Comparison of ENCODE assay signal across 8 mouse cellular contexts in the genomic region with DNA sequence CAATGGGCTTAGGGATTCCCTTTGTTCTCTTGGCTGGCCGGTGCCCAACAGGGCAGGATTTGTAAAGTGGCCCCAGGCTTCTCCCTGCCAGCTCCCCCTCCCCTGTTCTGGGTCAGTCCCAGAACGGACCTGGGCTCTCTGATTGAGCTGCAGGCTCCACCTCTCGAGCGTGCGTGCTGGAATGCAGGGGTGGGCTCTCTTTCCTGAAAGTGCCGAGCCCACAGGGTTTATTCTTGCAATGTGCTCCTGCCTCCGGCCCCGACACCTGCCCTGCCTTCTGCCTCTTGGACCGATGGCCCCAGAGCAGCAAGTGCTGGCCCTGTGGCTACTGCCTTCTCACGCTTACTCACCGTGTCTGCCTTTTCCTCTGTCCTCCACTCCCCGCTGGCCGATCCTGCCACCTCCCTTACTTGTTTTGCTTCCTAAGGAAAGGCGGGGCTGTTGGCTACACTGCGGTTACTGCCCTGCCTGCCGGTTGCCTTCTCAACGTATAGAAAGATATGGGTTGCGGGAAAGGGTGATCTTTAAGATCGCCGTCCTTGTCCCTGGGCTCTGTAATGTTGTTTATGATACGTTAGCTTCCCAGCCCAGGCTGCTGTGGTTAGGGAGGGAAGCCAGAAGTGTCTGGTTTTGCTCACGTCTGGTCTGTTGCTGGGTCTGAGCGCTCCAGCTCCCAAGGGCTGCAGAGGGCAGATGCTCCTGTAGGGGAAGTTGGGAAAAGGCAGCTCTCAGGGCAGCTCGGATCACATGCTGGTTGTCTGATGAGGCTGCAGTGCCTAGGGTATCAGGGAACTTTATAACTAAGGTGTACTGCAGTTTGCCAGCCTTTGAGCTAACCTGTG.
DNase-seq lines count a peak whose midpoint lies in the region; ATAC-seq and TF ChIP-seq lines count a peak whose summit lies in the region.

No protein-coding gene starts in this region.

- H3K4me1 ChIP-seq in testis, adult 2 months (ENCODE audit: control insufficient read depth, insufficient read depth, low read length), result peaks cover 8% of the 10 kb centered on the region
- H3K4me1 ChIP-seq in kidney, embryonic 15.5 days, result peaks cover 38% of the 10 kb centered on the region
- no peaks in the 10 kb centered on the region for H3K4me1 ChIP-seq in stomach, postnatal 0 days (replicated peaks; ENCODE audit: control insufficient read depth, insufficient read depth)

- H3K4me2 ChIP-seq in kidney, embryonic 15.5 days, result peak overlapping the region; percentile 89
- H3K4me2 ChIP-seq in stomach, postnatal 0 days (replicated peaks; ENCODE audit: low read depth), result peak overlapping the region; percentile 75

- TF ChIP-seq POLR2A in testis, adult 2 months (IDR thresholded peaks at IDR 0.05; ENCODE audit: control insufficient read depth, low read depth, low read length), result no peak

- H3K36me3 ChIP-seq in testis, adult 2 months (ENCODE audit: control insufficient read depth, insufficient read depth, low read length), result no peaks in the 10 kb centered on the region
- no peaks in the 10 kb centered on the region for H3K36me3 ChIP-seq in kidney, embryonic 15.5 days
- no peaks in the 10 kb centered on the region for H3K36me3 ChIP-seq in stomach, postnatal 0 days (ENCODE audit: control insufficient read depth, insufficient read depth, low read length)

- ATAC-seq in granulocyte monocyte progenitor cell, adult 5-6 weeks (replicated peaks; ENCODE audit: poor library complexity, severe bottlenecking), result peak; percentile 52
- peak; percentile 55 for ATAC-seq in kidney, embryonic 15.5 days (replicated peaks; ENCODE audit: low FRiP score)
- ATAC-seq in stomach, postnatal 0 days (ENCODE audit: low FRiP score, low TSS enrichment), result peak; percentile 50

- 1% methylated on average over 24 of the region's 24 CpGs for WGBS in kidney, embryonic 15.5 days
- under 1% methylated on average over 24 of the region's 24 CpGs for WGBS in stomach, postnatal 0 days

- H3K9me3 ChIP-seq in kidney, embryonic 15.5 days (replicated peaks), result no peaks in the 10 kb centered on the region
- H3K9me3 ChIP-seq in stomach, postnatal 0 days (ENCODE audit: control insufficient read depth, low read length), result no peaks in the 10 kb centered on the region

- peak overlapping the region; percentile 38 for H3K4me3 ChIP-seq in testis, adult 2 months (ENCODE audit: control insufficient read depth, low read depth, low read length)
- H3K4me3 ChIP-seq in kidney, embryonic 15.5 days (replicated peaks), result peak overlapping the region; percentile 52
- H3K4me3 ChIP-seq in stomach, postnatal 0 days (ENCODE audit: low read depth, low read length), result peak overlapping the region; percentile 41

- no peak for DNase-seq in testis, postnatal 10 days (ENCODE audit: low spot score)
- DNase-seq in cerebellum, adult 9-11 months, result peak; percentile 63
- DNase-seq in lung, postnatal 4 days, result peak; percentile 33 to 58
- peak; percentile 76 for DNase-seq in stomach, postnatal 0 days (ENCODE audit: low spot score)
- no peak for DNase-seq in left cerebral cortex, adult 11 months (ENCODE audit: low spot score)

- TF ChIP-seq CTCF in testis, adult 2 months (IDR thresholded peaks at IDR 0.05; ENCODE audit: control insufficient read depth, insufficient read depth, insufficient replicate concordance, low read depth, low read length), result no peak
- TF ChIP-seq CTCF in stomach, postnatal 0 days (IDR thresholded peaks at IDR 0.05; ENCODE audit: low read depth), result peak; percentile 32; the same call in 1 of the 2 replicates

- peak overlapping the region; percentile 54 for H3K9ac ChIP-seq in kidney, embryonic 15.5 days
- H3K9ac ChIP-seq in stomach, postnatal 0 days (ENCODE audit: low read length), result peak overlapping the region; percentile 48

- no peak for TF ChIP-seq EP300 in stomach, postnatal 0 days (optimal IDR thresholded peaks at IDR 0.05)

- no peak overlapping the region for H3K27ac ChIP-seq in testis, adult 2 months (ENCODE audit: control insufficient read depth, insufficient read depth, low read depth, low read length)
- no peak overlapping the region for H3K27ac ChIP-seq in kidney, embryonic 15.5 days
- H3K27ac ChIP-seq in stomach, postnatal 0 days (replicated peaks), result peak overlapping the region; percentile 77; the same call in 1 of the 2 replicates

- no peaks in the 10 kb centered on the region for H3K27me3 ChIP-seq in testis, adult 2 months (ENCODE audit: control insufficient read depth, insufficient read depth, low read length)
- H3K27me3 ChIP-seq in kidney, embryonic 15.5 days, result peaks cover 13% of the 10 kb centered on the region
- no peaks in the 10 kb centered on the region for H3K27me3 ChIP-seq in stomach, postnatal 0 days (ENCODE audit: control insufficient read depth, insufficient read depth, low read length)

Comparison
In these comparisons a context has a peak if more than half of its experiments do, and no peak if none do; other contexts are left out.
1. DNase-seq: peak in cerebellum, adult 9-11 months (single experiment), lung, postnatal 4 days (2 of 2) and stomach, postnatal 0 days (single experiment); none in testis, postnatal 10 days (single experiment) and left cerebral cortex, adult 11 months (single experiment).
2. Peak in every context shown above with its lines, with median percentiles within 50 percentile points of each other: H3K4me3 ChIP-seq and ATAC-seq.